Mouse (Mus musculus): Measurements from ENCODE around the gene Galntl6.

The Galntl6 gene

DNA sequence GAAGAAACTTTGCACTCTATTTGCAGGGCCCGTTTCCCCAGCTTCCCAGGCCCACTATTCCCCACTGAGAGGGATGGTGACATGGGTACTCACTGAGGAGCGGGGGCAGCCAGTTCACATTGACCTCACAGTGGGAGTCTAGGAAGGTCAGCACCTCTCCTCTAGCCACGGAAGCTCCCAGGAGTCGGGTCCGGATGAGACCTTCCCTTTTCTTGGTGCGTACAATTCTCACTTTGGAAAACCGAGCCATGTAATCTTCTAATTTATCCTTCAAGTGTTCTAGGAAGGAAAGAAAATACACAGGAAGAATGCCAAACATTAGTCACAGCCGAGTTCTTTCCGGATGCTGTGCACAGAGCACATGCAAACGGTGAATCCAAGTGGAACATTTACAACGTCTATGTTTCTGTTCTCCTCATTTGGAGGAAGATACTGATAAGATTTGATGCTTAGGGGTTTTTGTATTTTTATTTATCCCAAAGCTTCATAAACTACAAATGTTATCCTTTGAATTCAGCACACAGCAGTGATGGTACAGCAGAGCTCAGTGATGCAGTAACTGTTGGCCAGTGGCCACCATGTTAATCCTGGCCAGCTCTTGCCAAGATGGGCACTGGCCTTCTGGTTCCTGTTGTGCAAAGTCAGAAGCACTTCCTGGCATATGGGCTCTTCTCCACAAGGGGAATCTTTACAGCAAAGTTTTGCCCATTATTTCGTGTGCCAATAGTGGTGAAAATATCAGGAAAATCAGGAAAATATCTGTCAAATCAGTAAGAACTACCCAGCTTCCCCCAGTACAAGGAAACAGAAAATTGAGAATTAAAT is 949.9 kb downstream of the Galntl6 start:
- peak; percentile 77 for DNase-seq (ENCODE audit: inconsistent ontology term)

DNA sequence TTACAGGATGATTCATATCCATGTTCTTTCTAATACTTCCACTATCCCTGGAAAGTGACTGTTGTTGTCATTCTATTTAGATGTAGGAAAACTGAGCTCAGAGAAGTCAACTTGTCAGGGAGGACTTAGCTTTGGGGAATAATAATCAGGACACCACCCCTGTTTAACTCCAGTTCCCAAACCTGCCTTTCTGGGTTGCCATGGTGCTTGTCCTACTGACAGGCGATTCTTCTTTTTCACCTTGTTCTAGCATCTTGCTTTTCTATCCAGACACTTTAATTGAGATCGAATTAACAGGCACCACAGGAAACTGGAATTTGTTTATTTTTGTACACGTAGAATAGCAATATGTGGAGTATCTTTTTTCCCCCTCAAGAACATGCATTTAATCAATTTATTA is 953.3 kb downstream of the Galntl6 start:
- no peak for DNase-seq (ENCODE audit: inconsistent ontology term)

DNA sequence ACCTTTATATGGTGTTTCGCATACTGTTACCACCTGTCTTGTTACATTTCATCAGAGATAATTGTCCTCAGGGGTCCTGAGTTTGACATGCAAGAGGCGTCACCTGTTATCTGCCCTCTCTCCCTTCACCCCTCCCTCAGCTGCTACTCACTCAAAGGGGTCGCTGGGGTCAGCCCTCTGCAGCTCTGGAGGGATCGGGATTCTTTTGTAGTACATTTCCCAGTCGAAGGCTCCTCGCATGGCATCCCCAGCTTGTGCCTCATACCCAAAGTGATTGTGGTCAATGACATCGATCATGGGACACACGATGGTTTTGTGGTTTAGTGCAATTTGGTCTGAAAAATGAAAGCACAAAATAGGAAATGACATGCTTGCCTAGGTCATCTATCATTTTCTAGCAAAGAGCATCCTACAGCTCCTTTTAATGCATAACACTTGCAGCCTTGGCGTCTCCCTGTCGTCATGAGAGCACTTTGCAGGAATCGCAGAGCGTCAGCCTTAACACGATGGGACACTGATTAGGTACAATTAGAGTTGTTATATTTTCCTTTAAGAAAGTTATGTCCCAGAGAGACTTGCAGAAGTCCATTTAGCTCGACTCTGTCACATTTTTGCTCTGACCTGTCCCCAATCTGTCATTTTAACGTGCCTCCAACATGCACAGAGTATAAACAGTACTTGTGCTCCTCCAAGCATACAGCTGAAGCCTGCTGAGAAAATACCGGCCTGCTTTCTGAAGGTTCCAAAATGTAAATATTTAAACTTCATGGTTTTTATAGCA is 954.1 kb downstream of the Galntl6 start:
- DNase-seq (ENCODE audit: inconsistent ontology term) = no peak

DNA sequence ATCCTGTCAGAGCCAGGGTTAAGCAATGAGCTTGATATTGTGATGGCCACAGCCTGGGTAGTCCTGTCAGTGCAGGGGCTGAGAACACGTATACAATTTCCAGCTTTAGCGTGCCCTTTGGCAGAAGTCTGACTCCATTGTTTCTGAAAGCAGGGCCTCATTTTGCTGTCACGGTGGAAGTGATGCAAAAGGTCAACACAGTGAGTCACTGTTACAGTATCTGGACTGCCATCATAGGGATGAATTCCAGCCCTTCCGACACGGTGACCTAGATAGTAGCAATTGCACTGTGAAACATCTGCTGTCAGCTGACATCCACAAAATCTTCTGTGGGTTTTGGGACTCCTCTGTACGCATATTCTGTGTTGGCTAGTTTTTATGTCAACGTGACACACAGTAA is 956.9 kb downstream of the Galntl6 start:
- DNase-seq (ENCODE audit: inconsistent ontology term) = peak; percentile 66

DNA sequence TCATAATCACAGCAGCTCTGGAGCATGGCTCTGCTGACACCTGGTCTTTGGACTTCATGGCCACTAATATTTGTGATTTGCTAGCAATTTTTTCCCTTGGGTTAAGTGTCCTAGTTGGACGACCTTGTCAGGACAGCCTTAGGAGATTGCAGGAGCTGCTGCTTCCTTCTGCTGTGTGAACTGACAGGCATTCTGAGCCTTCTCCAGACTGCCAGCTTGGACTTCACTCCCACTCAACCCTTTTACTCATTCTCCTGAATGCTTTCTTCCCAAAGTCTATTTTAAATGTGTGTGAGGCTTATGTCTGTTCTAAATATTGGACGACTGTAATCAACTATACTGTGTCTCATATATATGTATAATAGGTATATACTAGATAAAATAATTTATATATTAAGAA is 971.3 kb downstream of the Galntl6 start:
- no peak for DNase-seq (ENCODE audit: inconsistent ontology term)

DNA sequence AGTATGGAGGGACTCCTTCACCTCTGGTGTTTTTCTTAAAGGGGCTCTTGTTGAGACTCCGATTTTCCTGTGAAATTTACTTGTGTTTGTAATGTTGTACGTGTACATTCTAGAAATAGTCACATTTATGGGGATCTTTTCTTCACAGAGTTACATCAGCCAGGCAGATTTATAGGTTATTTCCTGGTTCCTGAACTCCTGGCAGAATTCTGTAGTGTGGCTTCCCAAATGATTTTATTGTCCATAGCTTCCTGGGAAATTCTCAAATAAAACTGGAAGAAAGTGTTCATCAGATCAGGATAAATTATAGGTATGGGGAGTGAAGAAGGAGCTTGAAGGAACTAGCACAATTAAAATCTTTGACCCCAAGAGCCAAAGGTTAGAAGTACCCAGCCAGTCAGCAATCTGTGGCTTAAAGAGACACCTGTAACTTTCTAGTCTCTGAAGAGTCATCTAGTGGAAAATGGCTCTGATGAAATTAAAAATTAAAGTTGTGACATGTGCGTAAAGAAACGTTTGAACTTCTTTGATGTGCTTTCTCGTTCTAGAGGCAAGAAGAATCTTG is 972.5 kb downstream of the Galntl6 start:
- no peak for DNase-seq (ENCODE audit: inconsistent ontology term)

DNA sequence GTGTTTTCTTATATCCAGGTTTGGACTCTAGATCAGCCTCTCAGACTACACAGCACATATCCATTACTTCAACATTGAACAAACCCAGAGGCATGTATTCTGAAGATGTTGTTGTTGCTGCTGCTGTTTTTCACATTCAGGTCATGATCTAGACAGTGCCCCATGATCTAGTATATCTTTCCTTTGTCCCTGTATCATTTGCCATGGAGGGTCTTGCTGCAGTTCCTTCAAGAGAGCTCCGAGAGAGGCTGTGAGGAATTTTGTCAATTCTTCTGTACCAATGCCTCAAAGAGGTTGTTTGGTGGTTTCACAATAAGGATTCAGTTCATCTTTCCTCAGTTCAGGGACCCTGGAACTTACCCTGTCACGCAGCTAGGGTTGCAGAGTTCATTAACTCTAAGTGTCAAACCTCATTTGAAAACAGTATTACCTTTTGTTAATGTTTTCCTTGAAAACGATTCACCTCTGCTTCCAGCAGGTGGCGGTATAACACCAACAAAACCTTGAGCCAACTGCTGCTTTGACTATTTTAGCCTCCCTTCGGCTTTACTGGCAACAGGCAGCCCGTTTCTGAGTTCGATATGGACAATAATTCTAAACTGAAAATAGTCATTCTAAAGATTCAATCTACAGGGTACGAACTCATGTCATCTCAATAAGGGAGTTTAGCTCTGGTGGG is 973.1 kb downstream of the Galntl6 start:
- peak; percentile 60 for DNase-seq (ENCODE audit: inconsistent ontology term)

DNA sequence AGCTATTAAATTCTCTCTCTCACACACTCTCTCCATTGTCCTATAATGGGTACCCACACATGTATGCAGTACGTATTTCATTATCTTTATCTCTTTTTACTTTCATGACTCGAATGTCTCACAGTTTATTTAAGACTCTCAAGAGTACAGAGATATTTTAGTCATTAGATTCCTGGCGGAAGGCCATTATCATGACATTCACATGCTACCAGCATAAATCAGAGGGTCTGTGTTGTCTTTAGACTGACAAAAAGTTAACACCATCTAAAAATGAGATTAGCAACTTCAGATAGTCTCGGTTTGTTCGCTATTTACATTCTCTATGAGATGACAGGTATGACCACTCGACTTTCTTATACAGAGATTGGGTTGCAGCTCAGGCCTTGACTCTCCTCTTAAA is 985.4 kb downstream of the Galntl6 start:
- DNase-seq (ENCODE audit: inconsistent ontology term) = no peak

DNA sequence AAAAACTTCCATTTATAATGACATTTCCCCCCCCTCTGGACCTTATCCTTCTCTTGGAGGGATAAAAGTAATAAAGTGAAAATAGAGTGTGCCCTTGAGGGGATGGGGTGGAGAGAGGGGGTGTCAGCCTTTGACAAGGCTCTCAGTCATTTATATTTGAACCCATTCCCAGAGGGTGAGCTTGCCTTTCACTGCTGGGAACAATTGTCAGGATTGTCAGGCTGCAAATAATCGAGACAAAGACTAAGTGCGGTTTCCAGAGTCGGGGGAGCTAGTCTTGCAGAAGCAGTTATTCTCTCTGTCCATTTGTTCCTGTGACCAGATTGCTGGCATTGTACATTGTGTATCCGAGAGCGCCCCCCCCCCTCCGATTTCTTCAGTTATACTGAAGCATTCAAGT is 988.9 kb downstream of the Galntl6 start:
- peak; percentile 43 for DNase-seq (ENCODE audit: inconsistent ontology term)

DNA sequence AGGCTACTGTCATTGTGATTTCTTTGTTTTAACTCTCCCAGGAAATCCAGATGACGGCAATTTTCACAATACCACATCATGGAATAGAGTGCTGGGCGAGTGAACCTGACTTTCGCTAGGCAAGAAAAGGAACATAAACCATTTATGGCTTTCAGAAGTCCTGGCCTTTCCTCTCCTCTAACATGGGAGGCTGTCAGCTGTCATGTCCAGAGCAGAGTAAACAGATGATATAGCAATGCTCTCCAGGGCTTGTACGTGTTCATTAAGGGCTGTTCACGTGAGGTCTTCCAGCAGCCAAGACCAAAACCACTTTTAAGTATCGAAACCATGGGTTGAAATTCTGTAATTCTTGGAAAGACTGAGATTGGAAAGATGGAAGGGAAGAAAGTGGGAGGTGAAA is 989.3 kb downstream of the Galntl6 start:
- DNase-seq (ENCODE audit: inconsistent ontology term) = no peak

DNA sequence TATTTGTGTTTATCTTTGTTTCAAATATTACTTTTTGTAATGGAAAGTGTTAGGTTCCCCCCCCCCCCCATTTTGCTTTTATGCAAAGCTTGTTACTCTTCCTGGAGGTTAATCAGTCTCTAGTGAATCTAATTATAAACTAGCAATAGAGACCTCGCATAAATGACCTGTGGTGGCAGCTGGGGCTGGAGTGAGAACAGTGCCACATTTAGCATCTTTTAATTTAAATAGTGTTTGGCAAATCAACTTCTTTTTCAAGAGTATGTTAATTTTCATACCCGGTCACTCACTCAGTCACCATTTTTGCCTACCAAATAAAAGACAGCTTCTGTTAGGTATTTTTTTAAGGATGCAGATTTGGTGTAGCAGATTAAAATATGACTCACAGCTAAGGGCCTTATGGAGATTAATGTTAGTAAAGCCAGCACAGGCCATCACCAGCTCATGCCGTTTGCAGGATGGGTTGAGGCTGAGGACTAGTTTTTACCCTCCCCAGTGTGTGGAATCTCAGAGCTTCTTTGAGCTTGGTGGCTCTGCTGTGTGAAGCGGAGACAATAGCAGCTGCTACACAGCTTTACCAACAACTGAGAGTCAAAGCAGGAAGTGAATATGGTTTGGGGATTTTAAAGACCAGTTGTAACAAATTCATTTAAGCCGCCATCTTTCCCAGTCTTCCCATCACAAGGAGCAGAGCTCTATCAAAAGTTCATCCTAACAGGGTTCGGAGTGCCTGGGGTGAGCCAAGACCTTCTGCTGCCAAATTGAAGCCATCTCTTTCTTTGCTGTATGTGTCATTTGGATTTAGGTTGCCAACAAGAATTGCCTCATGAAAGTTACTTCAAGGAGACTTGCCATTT is 990.0 kb downstream of the Galntl6 start:
- no peak for DNase-seq (ENCODE audit: inconsistent ontology term)

DNA sequence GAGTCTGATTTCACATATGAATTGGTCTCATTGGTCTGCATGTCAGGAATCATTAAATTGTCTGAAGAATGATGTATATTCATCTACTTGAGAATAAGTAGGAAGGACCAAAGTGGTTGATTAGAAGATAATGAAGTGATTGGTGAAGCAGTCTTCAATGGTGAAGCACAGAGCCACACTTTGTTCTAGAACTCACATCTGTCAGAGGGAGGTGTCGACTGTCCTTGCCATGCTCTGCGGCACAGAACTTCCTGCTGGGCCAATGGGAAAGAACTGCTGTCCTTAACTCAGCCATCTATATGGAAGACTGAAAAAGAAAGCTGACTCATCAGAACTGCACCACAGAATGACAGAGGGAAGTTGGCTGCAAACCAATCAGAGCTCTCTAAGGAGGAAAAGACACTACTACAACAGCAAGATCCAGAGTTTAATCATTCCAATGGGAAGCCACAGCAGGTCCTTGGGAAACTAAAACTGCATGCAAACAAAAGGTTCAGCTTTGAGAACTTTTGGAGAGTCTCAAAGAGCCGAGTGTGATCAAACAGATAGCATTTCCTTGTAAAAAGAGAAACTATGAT is 992.0 kb downstream of the Galntl6 start:
- DNase-seq (ENCODE audit: inconsistent ontology term) = peak; percentile 22

DNA sequence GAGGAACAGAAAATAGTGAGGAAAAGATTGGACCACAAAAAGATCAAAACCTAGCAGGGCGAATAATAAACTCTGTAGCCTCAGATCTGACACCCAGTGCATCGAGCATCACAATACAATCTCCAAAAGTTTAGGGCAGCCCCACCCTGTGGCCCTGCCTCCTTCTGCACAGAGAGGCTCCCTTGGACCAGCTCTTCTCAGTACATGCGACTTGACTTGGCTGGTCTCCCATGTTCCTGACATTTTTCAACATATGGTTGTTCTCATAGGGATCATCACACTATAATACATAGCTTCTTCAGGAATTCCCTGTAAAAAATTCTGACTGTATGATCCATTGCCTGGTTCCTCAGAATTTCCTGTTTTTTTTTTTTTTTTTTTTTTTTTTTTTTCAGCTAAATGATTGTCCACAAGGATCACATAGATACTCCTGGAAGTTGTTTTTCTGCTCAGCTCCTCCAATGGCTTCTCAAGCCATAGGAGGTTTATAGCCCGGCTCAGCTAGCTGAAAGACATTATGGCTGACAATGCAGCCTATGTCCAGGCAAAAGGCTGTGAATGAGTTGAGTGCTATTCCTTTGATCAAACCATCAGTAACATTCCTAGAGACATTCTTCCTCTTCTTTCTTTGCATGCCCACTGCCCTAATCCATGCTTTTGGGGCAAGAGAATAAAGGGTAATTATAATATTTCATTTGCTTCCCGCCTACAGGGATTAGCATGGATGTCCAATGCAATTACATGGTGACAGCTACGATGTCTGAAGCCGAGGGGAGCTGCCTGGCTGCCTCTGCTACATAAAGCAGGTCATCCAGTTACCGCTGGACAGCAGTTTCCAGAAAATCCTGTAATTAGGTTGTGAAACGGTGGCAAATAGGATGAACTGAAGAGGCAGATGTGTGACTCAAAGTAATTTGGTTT is 993.5 kb downstream of the Galntl6 start:
- peak; percentile 79 for DNase-seq (ENCODE audit: inconsistent ontology term)

DNA sequence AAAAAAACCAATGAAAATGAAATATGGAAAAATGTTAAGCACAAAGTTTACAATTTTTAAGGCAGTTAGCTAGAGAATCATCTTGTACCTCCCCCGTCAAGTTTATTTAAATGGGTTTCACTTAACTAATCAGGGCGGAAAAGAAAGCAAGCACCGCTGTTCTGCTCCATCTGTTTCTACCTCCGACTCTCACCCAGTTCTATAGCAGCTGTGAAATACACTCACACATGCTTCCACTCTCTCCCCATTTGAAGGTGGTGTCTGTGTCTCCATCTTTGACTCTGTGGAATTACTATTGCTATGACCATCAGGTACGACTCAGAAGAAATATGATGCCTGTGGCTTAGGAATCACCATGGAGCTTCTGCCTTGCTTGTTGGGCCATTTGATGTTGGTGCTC is 1019.1 kb downstream of the Galntl6 start:
- no peak for DNase-seq (ENCODE audit: inconsistent ontology term)

DNA sequence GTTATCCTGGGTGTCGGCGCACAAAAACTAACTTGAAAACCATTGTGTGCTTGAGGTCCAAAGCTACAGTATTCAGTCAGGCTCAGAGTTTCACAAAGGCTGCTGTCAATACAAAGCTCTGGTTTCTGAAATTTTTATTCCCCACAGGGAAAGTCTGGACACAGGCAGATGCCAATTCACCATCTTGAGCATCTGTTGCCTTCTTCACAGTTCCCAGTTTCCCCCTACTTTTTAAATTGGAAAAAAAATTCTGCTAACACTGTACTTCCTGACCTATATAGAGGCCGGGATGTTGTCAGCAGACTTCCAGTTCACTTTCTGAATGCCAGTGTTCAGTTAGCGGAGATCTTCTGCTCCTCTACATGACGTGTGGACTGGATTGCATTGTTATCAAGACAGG is 1020.3 kb downstream of the Galntl6 start:
- DNase-seq (ENCODE audit: inconsistent ontology term) = no peak

DNA sequence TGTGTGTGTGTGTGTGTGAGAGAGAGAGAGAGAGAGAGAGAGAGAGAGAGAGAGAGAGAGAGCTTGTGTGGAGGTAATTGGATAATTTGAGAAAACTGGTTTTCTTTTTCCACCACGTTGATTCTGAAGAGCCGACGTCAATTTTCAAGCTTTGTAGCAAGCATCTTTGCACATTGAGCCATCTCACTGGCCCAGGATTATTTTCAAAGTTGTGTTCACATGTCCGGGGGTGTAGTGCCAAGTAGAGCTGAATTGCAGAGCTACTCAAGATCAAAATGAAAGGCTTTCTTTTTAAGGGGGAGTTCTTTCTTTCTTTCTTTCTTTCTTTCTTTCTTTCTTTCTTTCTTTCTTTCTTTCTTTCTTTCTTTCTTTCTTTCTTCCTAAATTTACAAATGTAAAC is 1022.3 kb downstream of the Galntl6 start:
- DNase-seq (ENCODE audit: inconsistent ontology term) = no peak

DNA sequence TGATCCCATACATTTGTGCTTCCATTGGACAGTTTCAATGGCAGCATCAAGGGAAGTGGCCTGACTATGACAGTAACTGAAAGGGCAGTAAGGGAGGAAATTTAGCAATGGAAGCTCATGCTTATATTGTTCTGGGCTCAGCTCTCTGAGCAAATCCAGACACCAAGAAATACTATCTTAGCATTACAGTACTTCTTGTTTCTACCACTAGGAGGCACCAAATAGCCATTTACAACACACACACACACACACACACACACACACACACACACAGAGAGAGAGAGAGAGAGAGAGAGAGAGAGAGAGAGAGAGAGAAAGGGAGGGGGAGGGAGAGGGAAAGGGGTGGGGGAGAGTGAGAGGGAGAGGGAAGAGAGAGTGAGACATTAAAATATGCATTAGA is 1023.6 kb downstream of the Galntl6 start:
- DNase-seq (ENCODE audit: inconsistent ontology term) = no peak

DNA sequence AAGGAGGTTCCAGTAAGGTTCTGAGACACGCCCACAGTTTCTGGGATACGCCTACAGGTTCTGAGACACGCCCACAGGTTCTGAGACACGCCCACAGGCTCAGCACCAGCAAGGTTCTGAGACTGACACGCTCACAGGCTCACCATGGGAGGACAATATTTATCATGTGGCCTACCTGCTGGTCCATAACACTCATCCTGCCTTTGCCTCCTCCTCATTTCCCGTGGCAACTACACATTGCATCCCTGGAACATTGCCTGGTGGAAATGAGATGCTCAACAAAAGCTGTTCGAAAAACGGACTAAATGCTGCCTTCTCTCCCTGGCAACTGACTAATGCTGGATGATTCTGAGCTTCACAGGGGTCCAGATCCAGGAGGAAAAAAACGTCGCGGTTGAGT is 1033.0 kb downstream of the Galntl6 start:
- DNase-seq (ENCODE audit: inconsistent ontology term) = no peak

DNA sequence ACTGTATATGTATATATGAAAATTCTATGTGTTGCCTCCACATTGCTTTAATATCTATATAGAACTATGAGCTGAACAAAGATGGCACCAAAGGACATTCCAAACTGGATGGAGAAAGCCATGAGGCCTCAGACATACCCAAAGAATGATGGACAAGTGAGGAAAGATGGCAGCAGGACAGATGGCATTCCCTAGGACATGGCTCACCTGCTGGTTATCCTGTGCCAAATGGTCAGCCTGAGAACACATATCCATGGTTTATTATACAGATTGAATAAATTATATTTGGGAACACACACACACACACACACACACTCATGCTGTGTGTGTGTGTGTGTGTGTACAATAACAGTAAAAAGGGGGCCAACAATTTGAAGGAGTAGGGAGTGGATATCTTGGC is 1063.4 kb downstream of the Galntl6 start:
- DNase-seq (ENCODE audit: inconsistent ontology term) = no peak

DNA sequence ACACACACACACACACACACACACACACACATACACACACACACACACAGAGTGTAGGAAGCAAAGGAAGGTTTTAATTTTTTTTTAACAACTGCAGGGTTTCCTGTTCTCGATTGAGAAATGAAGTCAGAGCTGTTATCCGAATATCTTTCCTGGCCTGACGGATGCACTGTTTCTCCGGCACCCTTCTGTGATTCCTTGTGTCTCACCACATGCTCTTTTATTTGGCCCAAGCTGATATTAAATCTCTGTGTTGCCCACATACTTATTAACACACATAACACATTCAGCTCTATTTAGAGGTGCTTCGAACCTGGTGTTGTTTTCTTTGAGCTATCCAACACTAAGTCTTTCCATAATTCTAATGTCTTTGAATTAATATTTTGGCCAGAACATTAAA is 1069.0 kb downstream of the Galntl6 start:
- DNase-seq (ENCODE audit: inconsistent ontology term) = no peak
